Mouse (Mus musculus) heart, adult 2 months (tissue): ENCODE measurements around the gene Srsf2.

ENCODE experiments used
- CTCF ChIP-seq: fragments of 200-600 bp; IDR thresholded peaks from 2 replicates; pipeline ENCODE4 v1.8.1; 2022; ENCODE audit warnings: antibody characterized with exemption, mild to moderate bottlenecking, moderate library complexity
- POLR2A ChIP-seq: fragments of 200-500 bp; IDR thresholded peaks from 2 replicates; pipeline ENCODE4 v1.6.1; 2011; ENCODE audit warnings: mild to moderate bottlenecking, low read depth, low read length, control low read depth; ENCODE audit not compliant: insufficient read depth

DNA sequence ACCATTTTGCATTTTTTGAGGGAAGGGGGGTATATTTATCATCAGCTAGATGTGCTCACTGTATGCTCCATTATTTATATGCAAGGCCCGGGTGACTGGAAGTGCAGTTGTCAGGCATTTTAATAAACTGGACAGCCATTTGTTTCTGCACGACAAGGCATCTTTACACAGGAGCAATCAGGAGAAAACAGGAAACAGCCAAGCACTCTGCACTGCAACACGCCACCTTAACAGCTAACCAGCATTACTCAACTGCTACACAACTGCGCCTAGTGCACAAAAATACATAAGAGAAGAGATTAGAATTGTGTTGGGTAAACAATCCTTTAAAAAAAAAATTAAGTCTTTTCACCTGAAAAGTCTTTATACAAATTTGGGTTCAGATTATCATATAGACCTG, 2.8 kb downstream of the Srsf2 start:
- no peak for TF ChIP-seq CTCF
- TF ChIP-seq POLR2A = no peak
